Mouse (Mus musculus) midbrain, embryonic 11.5 days (tissue): ENCODE measurements around the gene Th. TPM values are rescaled to one million over a fixed set of nuclear protein-coding genes. Genes with fewer than 3 reads are reported as not detected.

ENCODE experiments used
- ATAC-seq: fragments of 200-750 bp; cut with Nextera tagmentation; 2 replicates; pipeline ENCODE4 v1.8.0; 2017; ENCODE audit warnings: moderate TSS enrichment, moderate library complexity; ENCODE audit not compliant: low FRiP score
- DNase-seq: peaks from one replicate; pipeline ENCODE4 v3.0.0; 2015; ENCODE audit warnings: low spot score; ENCODE audit errors: missing footprints
- H3K27ac ChIP-seq: fragments of 300-500 bp; sonication (generic); 2 replicates; pipeline ENCODE4 v1.5.1; 2014; ENCODE audit warnings: low read depth, low read length
- H3K27me3 ChIP-seq: fragments of 300-500 bp; sonication (generic); 2 replicates; pipeline ENCODE4 v1.6.1; 2014; ENCODE audit warnings: mild to moderate bottlenecking, low read length, moderate library complexity, mixed read lengths; ENCODE audit not compliant: control insufficient read depth, insufficient read depth
- H3K36me3 ChIP-seq: fragments of 300-500 bp; sonication (generic); 2 replicates; pipeline ENCODE4 v1.6.1; 2014; ENCODE audit warnings: mild to moderate bottlenecking, low read length, moderate library complexity, mixed read lengths; ENCODE audit not compliant: control insufficient read depth, insufficient read depth
- H3K4me1 ChIP-seq: fragments of 300-500 bp; sonication (generic); 2 replicates; pipeline ENCODE4 v1.6.1; 2014; ENCODE audit warnings: low read length; ENCODE audit not compliant: control insufficient read depth, insufficient read depth
- H3K4me2 ChIP-seq: fragments of 300-500 bp; sonication (generic); 2 replicates; pipeline ENCODE4 v1.6.1; 2014; ENCODE audit warnings: mild to moderate bottlenecking, moderate library complexity
- H3K4me3 ChIP-seq: fragments of 300-500 bp; sonication (generic); 2 replicates; pipeline ENCODE4 v1.5.1; 2014; ENCODE audit warnings: low read depth, low read length
- H3K9ac ChIP-seq: fragments of 300-500 bp; sonication (generic); 2 replicates; pipeline ENCODE4 v1.6.1; 2014; ENCODE audit warnings: low read length
- H3K9me3 ChIP-seq: fragments of 300-500 bp; sonication (generic); 2 replicates; pipeline ENCODE4 v1.6.1; 2016; ENCODE audit warnings: low read length; ENCODE audit not compliant: control insufficient read depth
- WGBS: fragments of 180-500 bp; shearing (Covaris S2); extraction: QIAGEN DNeasy Blood & Tissue Kit; methylation state at CpG from one replicate; pipeline ENCODE4 v1.1.7; 2014; 5-methylcytosine and 5-hydroxymethylcytosine counted together
- polyA plus RNA-seq: library from polyadenylated mRNA; unstranded; fragments of >200 nt; fragmentation: Nextera tagmentation; extraction: Ambion mirVana; gene quantifications from 2 replicates; pipeline ENCODE4 v1.2.1, GENCODE M21; 2014

Th gene
- polyA plus RNA-seq, 1 experiment from 2014 or later: 11.7 TPM

GRCm38 (mm10) chr7:142937631-142938030, 6.7 kb upstream of the Th start:
- no peak overlapping the region for H3K4me2 ChIP-seq
- no peak for DNase-seq
- H3K27me3 ChIP-seq: no peaks in the 10 kb centered on the region
- no peak overlapping the region for H3K4me3 ChIP-seq
- no peak for ATAC-seq
- H3K27ac ChIP-seq: no peak overlapping the region
- no peaks in the 10 kb centered on the region for H3K36me3 ChIP-seq
- no peaks in the 10 kb centered on the region for H3K4me1 ChIP-seq
- H3K9ac ChIP-seq: no peak overlapping the region
- no peaks in the 10 kb centered on the region for H3K9me3 ChIP-seq

- H3K4me2 ChIP-seq: no peak overlapping the region
- H3K4me1 ChIP-seq: no peaks in the 10 kb centered on the region
- no peak overlapping the region for H3K4me3 ChIP-seq
- H3K36me3 ChIP-seq: no peaks in the 10 kb centered on the region
- 88% methylated on average over 14 of the region's 14 CpGs for WGBS
- ATAC-seq (no peak), DNase-seq (no peak)
- no peaks in the 10 kb centered on the region for H3K27me3 ChIP-seq
- no peaks in the 10 kb centered on the region for H3K9me3 ChIP-seq
- no peak overlapping the region for H3K9ac ChIP-seq
- H3K27ac ChIP-seq: no peak overlapping the region
These were observed 4.8 kb upstream of the Th start for GRCm38 (mm10) chr7:142935708-142936107.

- Histone ChIP-seq H3K4me3 (no peak overlapping the region), H3K36me3 (no peaks in the 10 kb centered on the region), H3K27ac (no peak overlapping the region), H3K9ac (no peak overlapping the region), H3K9me3 (no peaks in the 10 kb centered on the region), H3K4me2 (no peak overlapping the region), H3K27me3 (no peaks in the 10 kb centered on the region), H3K4me1 (no peaks in the 10 kb centered on the region)
- ATAC-seq (no peak), DNase-seq (no peak)
- 79% methylated on average over 3 of the region's 3 CpGs for WGBS
These were observed 1.5 kb upstream of the Th start for GRCm38 (mm10) chr7:142932469-142932868.

GRCm38 (mm10) chr7:142929516-142929915, 1.4 kb downstream of the Th start:
- ATAC-seq (no peak), DNase-seq (no peak)
- Histone ChIP-seq H3K9ac (no peak overlapping the region), H3K4me2 (no peak overlapping the region), H3K27ac (no peak overlapping the region), H3K4me3 (no peak overlapping the region), H3K27me3 (no peaks in the 10 kb centered on the region), H3K9me3 (no peaks in the 10 kb centered on the region), H3K4me1 (no peaks in the 10 kb centered on the region), H3K36me3 (no peaks in the 10 kb centered on the region)
- WGBS: 77% methylated on average over 2 of the region's 2 CpGs

GRCm38 (mm10) chr7:142927293-142927692, 3.6 kb downstream of the Th start:
- H3K4me2 ChIP-seq: no peak overlapping the region
- H3K27me3 ChIP-seq: no peaks in the 10 kb centered on the region
- DNase-seq (no peak), ATAC-seq (no peak)
- no peak overlapping the region for H3K4me3 ChIP-seq
- WGBS: 83% methylated on average over 8 of the region's 8 CpGs
- H3K4me1 ChIP-seq: no peaks in the 10 kb centered on the region
- H3K36me3 ChIP-seq: no peaks in the 10 kb centered on the region
- H3K9ac ChIP-seq: no peak overlapping the region
- no peaks in the 10 kb centered on the region for H3K9me3 ChIP-seq
- no peak overlapping the region for H3K27ac ChIP-seq

DNA sequence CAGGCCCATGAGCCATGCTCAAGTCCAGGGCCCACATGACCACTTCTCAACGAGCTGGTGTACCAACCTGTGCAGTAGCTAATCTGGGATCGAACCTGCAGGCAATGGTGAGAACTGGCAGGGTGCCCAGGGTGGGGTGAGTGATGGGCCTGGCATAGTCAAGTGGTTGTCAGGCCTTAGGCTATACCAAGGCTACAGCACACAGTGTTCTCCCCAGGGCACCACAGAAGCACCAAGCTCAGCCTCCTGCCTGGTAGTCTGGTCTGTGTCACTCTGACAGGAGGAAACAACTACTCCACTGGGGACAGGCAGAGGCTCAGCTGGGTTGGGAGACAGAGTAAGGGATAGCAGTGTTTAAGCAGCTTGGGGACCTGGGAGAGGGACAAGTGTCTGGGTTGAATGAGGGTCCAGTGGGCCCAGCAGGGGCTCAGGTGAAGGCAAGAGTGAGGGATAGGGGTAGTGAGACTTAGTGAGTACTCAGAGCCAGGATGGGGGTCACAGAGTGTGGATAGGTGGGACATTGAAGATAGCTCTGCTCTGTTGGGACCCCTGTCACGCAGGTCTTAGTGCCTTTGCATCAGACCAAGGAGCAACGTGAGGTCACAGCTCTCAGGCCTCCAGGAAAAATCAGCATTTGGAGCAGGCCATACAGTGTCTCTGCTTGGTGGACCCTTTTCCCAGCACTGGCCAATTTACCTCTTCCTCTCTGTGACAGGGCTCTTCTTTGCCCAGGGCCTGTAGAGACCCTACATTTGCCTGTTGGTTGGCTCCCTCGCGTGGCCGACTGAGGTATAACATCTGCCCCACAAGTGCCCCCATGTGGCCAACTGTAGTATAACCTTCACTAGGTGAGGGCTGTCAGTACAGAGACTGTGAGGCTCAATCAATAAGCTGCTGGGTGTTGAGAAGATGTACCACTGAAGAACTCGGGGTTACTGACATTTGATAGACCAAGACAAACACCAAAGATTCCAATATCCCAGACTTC, 12.0 kb downstream of the Th start:
- H3K36me3 ChIP-seq: no peaks in the 10 kb centered on the region
- DNase-seq: peak; percentile 99
- H3K4me3 ChIP-seq: no peak overlapping the region
- 31% methylated on average over 8 of the region's 8 CpGs for WGBS
- peaks cover 2% of the 10 kb centered on the region; the same call in 1 of the 2 replicates for H3K4me1 ChIP-seq
- peak; percentile 83 for ATAC-seq
- H3K9me3 ChIP-seq: no peaks in the 10 kb centered on the region
- no peak overlapping the region for H3K9ac ChIP-seq
- H3K4me2 ChIP-seq: no peak overlapping the region
- no peak overlapping the region for H3K27ac ChIP-seq
- no peaks in the 10 kb centered on the region for H3K27me3 ChIP-seq

DNA sequence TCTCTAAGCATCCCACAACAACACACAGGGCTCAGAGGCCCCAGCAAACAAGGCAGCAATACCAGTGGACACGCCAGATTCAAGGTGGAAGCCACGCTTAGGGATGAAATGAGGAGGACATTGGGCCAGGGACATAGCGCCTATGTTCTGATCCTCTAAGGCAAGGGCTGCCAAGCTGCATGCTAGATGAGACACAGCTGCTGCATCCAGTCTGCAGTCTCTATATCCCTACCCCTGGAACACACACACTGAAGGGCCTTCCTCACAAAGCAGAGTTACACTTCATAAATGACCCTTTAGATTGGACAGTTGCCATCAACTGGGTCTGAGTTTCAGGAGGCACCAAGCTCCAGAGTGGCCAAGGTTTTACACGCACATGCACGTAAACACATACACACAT, 13.3 kb downstream of the Th start:
- Histone ChIP-seq H3K4me1 (peaks cover 2% of the 10 kb centered on the region; the same call in 1 of the 2 replicates), H3K4me3 (no peak overlapping the region), H3K36me3 (no peaks in the 10 kb centered on the region), H3K27ac (no peak overlapping the region), H3K27me3 (no peaks in the 10 kb centered on the region), H3K9me3 (no peaks in the 10 kb centered on the region), H3K4me2 (no peak overlapping the region), H3K9ac (no peak overlapping the region)
- DNase-seq (no peak), ATAC-seq (no peak)
- 82% methylated on average over 5 of the region's 5 CpGs for whole genome bisulfite sequencing

- Histone ChIP-seq H3K27me3 (no peaks in the 10 kb centered on the region), H3K4me3 (no peak overlapping the region), H3K36me3 (no peaks in the 10 kb centered on the region), H3K4me1 (peaks cover 2% of the 10 kb centered on the region; the same call in 1 of the 2 replicates), H3K4me2 (no peak overlapping the region), H3K27ac (no peak overlapping the region), H3K9me3 (no peaks in the 10 kb centered on the region), H3K9ac (no peak overlapping the region)
- ATAC-seq (no peak), DNase-seq (no peak)
- WGBS: 47% methylated on average over 8 of the region's 8 CpGs
These were observed 14.8 kb downstream of the Th start for GRCm38 (mm10) chr7:142916178-142916577.

- 90% methylated on average over 2 of the region's 2 CpGs for WGBS
- Histone ChIP-seq H3K27ac (no peak overlapping the region), H3K4me2 (no peak overlapping the region), H3K36me3 (no peaks in the 10 kb centered on the region), H3K27me3 (no peaks in the 10 kb centered on the region), H3K9me3 (no peaks in the 10 kb centered on the region), H3K4me1 (peaks cover 2% of the 10 kb centered on the region; the same call in 1 of the 2 replicates), H3K9ac (no peak overlapping the region), H3K4me3 (no peak overlapping the region)
- DNase-seq (no peak), ATAC-seq (no peak)
These were observed 19.2 kb downstream of the Th start for GRCm38 (mm10) chr7:142911682-142912081.
